Mouse (Mus musculus): ENCODE results near the gene Slc28a3. TPM values are rescaled to one million over a fixed set of nuclear protein-coding genes. Genes with fewer than 3 reads are reported as not detected.

Gene Slc28a3
- polyA plus RNA-seq, 1 experiment from 2014 or later, result not detected

- Histone ChIP-seq H3K27ac (no peak overlapping the region), H3K36me3 (ENCODE audit: insufficient read depth, low read length) (no peaks in the 10 kb centered on the region), H3K9ac (ENCODE audit: low read depth, low read length) (no peak overlapping the region), H3K4me1 (replicated peaks; ENCODE audit: insufficient read depth, low read length) (no peaks in the 10 kb centered on the region), H3K4me3 (replicated peaks; ENCODE audit: low read depth, low read length) (no peak overlapping the region), H3K27me3 (ENCODE audit: insufficient read depth, low read length) (no peaks in the 10 kb centered on the region), H3K9me3 (replicated peaks; ENCODE audit: low read length) (no peaks in the 10 kb centered on the region), H3K4me2 (ENCODE audit: low read length) (no peak overlapping the region)
- ATAC-seq (replicated peaks; ENCODE audit: low FRiP score, low read depth) (no peak), DNase-seq (ENCODE audit: low spot score) (no peak)
- 69% methylated on average over 8 of the region's 8 CpGs for WGBS
- no peak for TF ChIP-seq CTCF (IDR thresholded peaks at IDR 0.05; ENCODE audit: low read depth)
Observed at GRCm38 (mm10) chr13:58542167-58542566, 68.5 kb downstream of the Slc28a3 start.

- Histone ChIP-seq H3K4me1 (replicated peaks; ENCODE audit: insufficient read depth, low read length) (no peaks in the 10 kb centered on the region), H3K4me3 (replicated peaks; ENCODE audit: low read depth, low read length) (no peak overlapping the region), H3K36me3 (ENCODE audit: insufficient read depth, low read length) (no peaks in the 10 kb centered on the region), H3K27ac (no peak overlapping the region), H3K4me2 (ENCODE audit: low read length) (no peak overlapping the region), H3K27me3 (ENCODE audit: insufficient read depth, low read length) (no peaks in the 10 kb centered on the region), H3K9me3 (replicated peaks; ENCODE audit: low read length) (no peaks in the 10 kb centered on the region), H3K9ac (ENCODE audit: low read depth, low read length) (no peak overlapping the region)
- 75% methylated on average over 4 of the region's 4 CpGs for WGBS
- ATAC-seq (replicated peaks; ENCODE audit: low FRiP score, low read depth) (no peak), DNase-seq (ENCODE audit: low spot score) (no peak)
- no peak for TF ChIP-seq CTCF (IDR thresholded peaks at IDR 0.05; ENCODE audit: low read depth)
Observed at GRCm38 (mm10) chr13:58541620-58542019, 69.1 kb downstream of the Slc28a3 start.

GRCm38 (mm10) chr13:58538966-58539365 is 71.7 kb downstream of the Slc28a3 start:
- H3K4me1 ChIP-seq (replicated peaks; ENCODE audit: insufficient read depth, low read length), result no peaks in the 10 kb centered on the region
- H3K9me3 ChIP-seq (replicated peaks; ENCODE audit: low read length), result no peaks in the 10 kb centered on the region
- H3K9ac ChIP-seq (ENCODE audit: low read depth, low read length), result no peak overlapping the region
- no peak overlapping the region for H3K4me3 ChIP-seq (replicated peaks; ENCODE audit: low read depth, low read length)
- no peaks in the 10 kb centered on the region for H3K36me3 ChIP-seq (ENCODE audit: insufficient read depth, low read length)
- no peak for ATAC-seq (replicated peaks; ENCODE audit: low FRiP score, low read depth)
- H3K4me2 ChIP-seq (ENCODE audit: low read length), result no peak overlapping the region
- 84% methylated on average over 7 of the region's 7 CpGs for WGBS
- no peak overlapping the region for H3K27ac ChIP-seq
- no peak for DNase-seq (ENCODE audit: low spot score)
- no peak for TF ChIP-seq CTCF (IDR thresholded peaks at IDR 0.05; ENCODE audit: low read depth)
- no peaks in the 10 kb centered on the region for H3K27me3 ChIP-seq (ENCODE audit: insufficient read depth, low read length)

GRCm38 (mm10) chr13:58538366-58538765 is 72.3 kb downstream of the Slc28a3 start:
- Histone ChIP-seq H3K4me3 (replicated peaks; ENCODE audit: low read depth, low read length) (no peak overlapping the region), H3K27ac (no peak overlapping the region), H3K27me3 (ENCODE audit: insufficient read depth, low read length) (no peaks in the 10 kb centered on the region), H3K4me2 (ENCODE audit: low read length) (no peak overlapping the region), H3K9ac (ENCODE audit: low read depth, low read length) (no peak overlapping the region), H3K9me3 (replicated peaks; ENCODE audit: low read length) (no peaks in the 10 kb centered on the region), H3K4me1 (replicated peaks; ENCODE audit: insufficient read depth, low read length) (no peaks in the 10 kb centered on the region), H3K36me3 (ENCODE audit: insufficient read depth, low read length) (no peaks in the 10 kb centered on the region)
- no peak for ATAC-seq (replicated peaks; ENCODE audit: low FRiP score, low read depth)
- WGBS, result 51% methylated on average over 4 of the region's 4 CpGs
- TF ChIP-seq CTCF (IDR thresholded peaks at IDR 0.05; ENCODE audit: low read depth), result no peak
- no peak for DNase-seq (ENCODE audit: low spot score)

- no peaks in the 10 kb centered on the region for H3K36me3 ChIP-seq (ENCODE audit: insufficient read depth, low read length)
- ATAC-seq (replicated peaks; ENCODE audit: low FRiP score, low read depth) (no peak), DNase-seq (ENCODE audit: low spot score) (no peak)
- H3K4me2 ChIP-seq (ENCODE audit: low read length), result no peak overlapping the region
- no peak overlapping the region for H3K27ac ChIP-seq
- no peak for TF ChIP-seq CTCF (IDR thresholded peaks at IDR 0.05; ENCODE audit: low read depth)
- H3K27me3 ChIP-seq (ENCODE audit: insufficient read depth, low read length), result no peaks in the 10 kb centered on the region
- H3K4me3 ChIP-seq (replicated peaks; ENCODE audit: low read depth, low read length), result no peak overlapping the region
- H3K9ac ChIP-seq (ENCODE audit: low read depth, low read length), result no peak overlapping the region
- H3K9me3 ChIP-seq (replicated peaks; ENCODE audit: low read length), result no peaks in the 10 kb centered on the region
- no peaks in the 10 kb centered on the region for H3K4me1 ChIP-seq (replicated peaks; ENCODE audit: insufficient read depth, low read length)
- 73% methylated on average over 6 of the region's 6 CpGs for WGBS
Observed at GRCm38 (mm10) chr13:58537916-58538233, 72.8 kb downstream of the Slc28a3 start.

GRCm38 (mm10) chr13:58537232-58537915 is 73.3 kb downstream of the Slc28a3 start:
- Histone ChIP-seq H3K4me1 (replicated peaks; ENCODE audit: insufficient read depth, low read length) (no peaks in the 10 kb centered on the region), H3K27me3 (ENCODE audit: insufficient read depth, low read length) (no peaks in the 10 kb centered on the region), H3K4me2 (ENCODE audit: low read length) (no peak overlapping the region), H3K9ac (ENCODE audit: low read depth, low read length) (no peak overlapping the region), H3K4me3 (replicated peaks; ENCODE audit: low read depth, low read length) (no peak overlapping the region), H3K9me3 (replicated peaks; ENCODE audit: low read length) (no peaks in the 10 kb centered on the region), H3K36me3 (ENCODE audit: insufficient read depth, low read length) (no peaks in the 10 kb centered on the region), H3K27ac (no peak overlapping the region)
- TF ChIP-seq CTCF (IDR thresholded peaks at IDR 0.05; ENCODE audit: low read depth), result no peak
- DNase-seq (ENCODE audit: low spot score), result no peak
- 90% methylated on average over 6 of the region's 6 CpGs for WGBS
- no peak for ATAC-seq (replicated peaks; ENCODE audit: low FRiP score, low read depth)
